Mouse (Mus musculus) liver, adult 2 months (tissue): Measurements from ENCODE around the gene Calcoco2.

Experiments used
- CTCF ChIP-seq: fragments of 200-500 bp; IDR thresholded peaks from 2 replicates; pipeline ENCODE4 v1.5.1; 2011; ENCODE audit warnings: low read depth, low read length, control low read depth
- POLR2A ChIP-seq: fragments of 200-500 bp; IDR thresholded peaks from 2 replicates; pipeline ENCODE4 v1.6.1; 2011; ENCODE audit warnings: low read length, control low read depth; ENCODE audit not compliant: insufficient read depth; ENCODE audit errors: extremely low read depth

- TF ChIP-seq CTCF (no peak), POLR2A (no peak)
Measured at GRCm38 (mm10) chr11:96147471-96147870, 35.7 kb upstream of the Calcoco2 start.
